Mouse (Mus musculus) left cerebral cortex, adult 9 months (tissue): ENCODE measurements around the gene Mydgf.

Experiments
- DNase-seq, 2 experiments: peaks; one replicate each; pipeline ENCODE4 v3.0.0; 2022; ENCODE audit warnings: low spot score in 2 of 2

The Mydgf gene

DNA sequence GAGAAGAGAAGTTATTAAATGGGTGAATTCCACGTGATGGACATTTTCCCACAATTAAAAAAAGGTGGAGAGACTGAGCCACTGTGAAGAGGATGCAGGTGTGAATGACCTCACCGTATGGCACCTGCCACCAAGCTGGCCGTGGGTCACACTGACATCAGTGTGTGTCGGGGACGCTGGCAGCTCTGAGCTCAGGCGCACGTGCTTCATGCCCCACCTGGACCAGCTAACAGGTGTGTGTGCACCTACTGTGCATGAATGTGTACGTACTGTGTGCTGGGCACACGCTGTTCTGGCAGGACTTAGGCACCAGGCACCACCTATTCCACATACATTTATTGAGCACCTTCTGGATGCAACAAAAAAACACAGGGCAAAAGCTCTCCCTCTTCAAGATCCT, 39.2 kb downstream of the Mydgf start:
- no peak for DNase-seq

GRCm38 (mm10) chr17:56141702-56142605, 41.8 kb downstream of the Mydgf start:
- peak in 1 of 2 experiments; percentile 66 for DNase-seq

DNA sequence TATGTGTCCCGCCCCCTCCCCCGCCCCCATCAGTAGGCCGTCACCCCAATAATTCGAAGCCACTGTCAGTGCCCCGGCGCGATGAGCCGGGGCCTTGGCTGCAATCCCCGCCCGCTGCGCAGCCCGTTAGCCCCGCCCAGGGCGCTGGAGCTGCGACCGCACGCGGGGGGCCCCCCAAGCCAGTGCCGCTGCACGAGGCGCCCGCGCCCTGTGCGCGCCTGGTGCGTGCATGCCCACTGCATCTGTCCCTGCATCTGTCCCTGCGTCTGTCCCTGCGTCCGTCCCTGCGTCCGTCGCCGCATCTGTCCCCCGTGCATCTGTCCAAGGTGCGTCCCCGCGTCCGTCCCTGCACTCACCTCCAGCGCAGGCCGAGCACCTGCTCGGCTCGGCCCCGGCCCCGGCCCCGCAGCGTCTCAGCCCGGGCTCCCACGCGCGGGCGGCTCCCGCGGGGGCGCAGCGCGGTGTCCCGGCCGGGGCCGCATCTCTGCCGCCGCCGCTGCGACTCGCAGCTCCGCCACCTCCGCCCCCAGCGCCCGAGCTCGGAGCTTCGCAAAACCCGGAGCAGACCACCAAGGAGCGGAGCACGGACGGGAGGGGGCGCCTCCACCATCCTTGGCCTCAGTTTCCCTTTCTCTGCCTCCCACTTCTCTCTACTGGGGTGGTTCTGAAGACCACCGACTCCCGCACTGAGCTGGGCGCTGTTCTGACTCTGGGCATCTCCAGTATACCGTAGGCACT, 43.7 kb downstream of the Mydgf start, which contains the start of gene Sema6b:
Gene Sema6b (minus strand): TSS at position 486 of the 738 bp plus-strand sequence.
- DNase-seq, result peak in 1 of 2 experiments; percentile 70

- no peak for DNase-seq
These were observed 44.4 kb downstream of the Mydgf start for GRCm38 (mm10) chr17:56139355-56139754.

DNA sequence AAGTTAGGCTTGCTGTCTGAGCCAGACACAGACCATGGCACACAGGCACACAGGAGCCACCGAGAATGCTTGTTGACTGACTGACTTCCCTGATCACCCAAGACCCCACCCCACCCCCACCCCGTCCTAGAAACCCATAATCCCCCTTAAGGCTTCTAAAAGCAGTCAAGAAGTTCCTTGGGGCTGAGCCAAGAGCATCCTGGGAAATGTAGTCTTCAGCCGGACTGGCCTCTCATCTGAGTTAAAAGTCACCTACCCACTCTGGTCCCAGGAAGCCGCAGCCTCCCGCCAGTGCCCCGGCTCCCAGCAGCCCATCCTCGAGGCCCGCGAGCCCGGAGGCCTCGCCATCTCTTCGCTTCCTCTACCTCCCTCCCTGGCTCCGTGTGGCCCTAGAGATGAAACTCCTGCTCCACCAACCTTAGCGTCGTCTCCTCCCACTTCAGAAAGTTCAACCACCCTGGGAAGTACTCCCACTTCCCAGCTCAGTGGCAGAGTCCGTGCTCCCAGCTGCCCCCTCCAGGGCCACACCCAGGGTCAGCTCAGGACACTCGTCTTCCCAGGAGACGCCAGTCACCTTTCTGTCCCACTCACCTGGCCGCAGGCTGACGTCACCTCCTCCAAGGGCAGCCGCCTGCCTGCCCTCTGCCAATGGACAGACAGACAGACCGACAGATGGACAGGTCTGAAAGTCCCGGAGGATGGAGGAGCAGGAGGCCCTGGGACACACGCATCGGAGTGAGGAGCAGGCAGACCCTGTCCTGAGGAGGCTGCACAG, 45.7 kb downstream of the Mydgf start:
- no peak for DNase-seq

- no peak for DNase-seq
These were observed 47.2 kb downstream of the Mydgf start for GRCm38 (mm10) chr17:56136558-56136957.

DNA sequence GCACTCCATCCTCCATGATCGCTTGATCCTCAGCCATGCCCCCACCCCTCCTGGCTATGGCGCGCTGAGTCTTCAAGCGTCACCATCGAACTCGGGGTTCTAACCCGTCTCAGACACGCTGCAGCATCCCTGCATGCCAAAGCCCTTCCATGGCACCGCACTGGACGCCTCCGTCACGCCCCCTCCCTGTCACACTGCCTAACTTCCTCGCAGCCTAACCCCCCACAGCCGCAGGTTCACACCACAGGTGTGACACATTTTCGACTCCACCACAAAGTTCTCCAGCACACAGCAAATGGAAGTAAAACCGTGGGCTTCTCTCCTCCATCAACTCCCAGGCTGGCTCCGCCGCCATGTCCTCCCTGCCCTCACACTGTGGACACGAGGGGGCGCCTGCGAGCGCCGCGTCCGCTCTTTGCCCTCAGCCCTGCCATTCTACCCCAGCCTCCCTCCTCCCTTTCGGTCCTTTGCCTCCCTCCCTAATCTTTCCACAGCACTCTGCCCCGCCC, 49.2 kb downstream of the Mydgf start:
- peak in 1 of 2 experiments; percentile 60 for DNase-seq

GRCm38 (mm10) chr17:56133457-56134363, 50.0 kb downstream of the Mydgf start:
- no peak for DNase-seq

GRCm38 (mm10) chr17:56132661-56133060, 51.1 kb downstream of the Mydgf start:
- DNase-seq, result peak in 1 of 2 experiments; percentile 69

DNA sequence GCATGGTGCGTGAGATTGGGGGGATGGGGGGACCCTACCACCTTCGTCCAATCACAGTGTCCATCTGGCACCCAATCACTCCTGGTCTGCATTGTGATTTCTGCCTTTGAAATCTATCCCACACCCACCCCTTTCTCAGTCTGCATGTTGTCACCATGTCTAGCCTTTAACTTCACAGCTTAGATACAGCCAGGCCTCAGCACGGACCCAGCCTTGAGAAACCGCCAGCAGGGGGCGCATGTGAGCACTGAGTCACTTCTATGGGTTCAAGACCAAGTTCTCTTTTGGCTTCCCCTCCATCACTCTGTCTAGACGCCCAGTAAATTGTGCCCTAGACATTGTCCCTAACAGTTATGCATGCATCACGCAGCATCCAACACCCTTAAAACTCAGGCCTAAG, 51.9 kb downstream of the Mydgf start:
- peak in 1 of 2 experiments; percentile 75 for DNase-seq

DNA sequence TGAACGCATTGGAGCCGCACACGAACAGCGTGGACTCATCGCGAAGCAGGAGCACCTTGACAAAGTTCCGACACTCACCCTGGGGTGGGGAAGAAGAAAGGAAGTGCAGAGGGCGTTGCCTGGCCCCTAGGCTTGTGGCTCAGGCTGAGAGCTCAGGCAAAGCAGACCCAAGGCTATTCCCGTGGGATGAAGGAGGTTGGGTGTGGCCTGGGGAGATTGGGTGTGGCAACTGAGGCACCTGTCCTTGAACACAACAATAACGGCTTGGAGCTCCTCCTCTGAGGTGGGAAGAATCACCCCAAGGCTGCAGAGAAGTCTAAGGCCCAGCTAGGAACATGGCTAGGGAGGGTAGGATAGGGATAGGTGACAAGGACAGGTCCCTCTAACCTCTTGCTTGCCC, 52.6 kb downstream of the Mydgf start:
- DNase-seq, result no peak

DNA sequence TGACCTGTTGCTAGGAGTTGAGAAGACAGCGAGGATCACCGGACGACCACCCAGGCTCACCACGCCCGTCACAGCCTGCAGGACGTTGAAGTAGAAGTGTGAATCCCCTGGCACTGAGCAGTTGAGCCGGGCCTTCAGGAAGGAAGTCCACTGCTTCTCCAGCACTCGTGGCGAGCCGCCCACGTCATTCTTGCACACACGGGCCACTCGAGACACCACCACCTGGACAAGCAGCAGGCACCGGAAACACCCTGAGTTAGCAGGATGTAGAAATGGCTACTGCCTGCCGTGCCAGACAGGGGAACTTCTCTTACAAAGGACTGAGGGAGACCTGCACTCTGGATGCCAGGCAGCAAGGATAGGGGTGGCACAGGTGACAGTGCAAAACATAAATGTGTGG, 55.5 kb downstream of the Mydgf start:
- no peak for DNase-seq

DNA sequence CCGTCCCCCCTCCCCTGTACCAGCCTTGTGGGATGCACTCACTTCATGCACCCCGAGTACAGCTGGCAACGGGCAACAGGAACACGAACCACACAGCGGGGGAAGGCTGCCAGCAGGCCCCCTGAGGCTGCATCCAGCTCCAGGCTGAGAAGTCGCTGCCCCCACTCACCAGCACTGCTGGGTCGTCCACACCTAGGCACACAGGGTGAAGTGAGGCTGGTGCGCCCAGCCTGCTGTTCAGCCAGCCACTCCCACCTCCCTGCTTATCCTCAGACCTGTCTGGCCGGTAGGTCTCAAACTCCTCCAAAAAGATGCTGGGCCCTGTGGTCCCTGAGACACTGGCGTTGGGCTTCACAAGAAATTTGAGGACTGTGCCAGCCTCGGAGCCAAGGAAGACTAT, 57.5 kb downstream of the Mydgf start:
- DNase-seq, result no peak
